Mouse (Mus musculus): Measurements from ENCODE around the gene Mtmr14. TPM values are rescaled to one million over a fixed set of nuclear protein-coding genes. Genes with fewer than 3 reads are reported as not detected.

Mtmr14 gene
- polyA plus RNA-seq, 1 experiment: 62.4 TPM

GRCm38 (mm10) chr6:113282101-113282802 is 44.6 kb downstream of the Mtmr14 start, which contains the start of gene Cpne9:
Gene Cpne9, plus strand, starts transcription at chr6:113282307.
- H3K27ac ChIP-seq (ENCODE audit: insufficient read depth, low read length): no peak within 1 kb of the TSS
- peak within 1 kb of the TSS; percentile 32 for H3K9ac ChIP-seq (ENCODE audit: low read depth, poor library complexity, severe bottlenecking)
- no peaks in the 10 kb centered on the region for H3K9me3 ChIP-seq (replicated peaks; ENCODE audit: control insufficient read depth, insufficient read depth, low read length, poor library complexity, severe bottlenecking)
- peaks cover 2% of the 10 kb centered on the region for H3K4me1 ChIP-seq (ENCODE audit: control insufficient read depth, insufficient read depth, low read length)
- H3K36me3 ChIP-seq (ENCODE audit: control insufficient read depth, insufficient read depth, low read length, poor library complexity, severe bottlenecking): no peaks in the 10 kb centered on the region
- TF ChIP-seq EP300 (IDR thresholded peaks at IDR 0.05; ENCODE audit: insufficient read depth, low read depth, low read length) (no peak), CTCF (IDR thresholded peaks at IDR 0.05; ENCODE audit: low read depth, low read length) (no peak), POLR2A (IDR thresholded peaks at IDR 0.05; ENCODE audit: insufficient read depth, low read length) (no peak)
- H3K4me3 ChIP-seq (ENCODE audit: low read depth, low read length): peak within 1 kb of the TSS; percentile 70
- no peaks in the 10 kb centered on the region for H3K27me3 ChIP-seq (ENCODE audit: control insufficient read depth, insufficient read depth, low read length, poor library complexity, severe bottlenecking)

DNA sequence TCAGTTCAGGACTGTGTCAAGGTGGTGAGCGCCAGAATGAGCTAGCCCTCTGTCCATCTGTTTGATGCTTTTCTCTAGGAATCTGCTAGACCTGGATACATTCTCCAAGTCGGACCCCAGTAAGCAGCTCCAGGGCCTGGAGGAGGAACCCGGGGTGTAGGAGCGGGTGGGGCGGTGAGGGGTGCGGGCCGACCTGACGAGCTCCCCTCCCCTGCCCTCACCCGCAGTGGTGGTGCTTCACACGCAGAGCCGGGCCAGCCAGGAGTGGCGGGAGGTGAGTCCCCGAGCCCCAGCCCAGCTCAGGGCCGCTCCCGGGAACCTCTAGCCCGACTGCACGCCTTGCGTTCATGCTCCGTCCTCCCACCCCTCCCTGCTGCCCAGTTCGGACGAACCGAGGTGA is 45.3 kb downstream of the Mtmr14 start:
- Histone ChIP-seq H3K4me3 (ENCODE audit: low read depth, low read length) (peak overlapping the region; percentile 70), H3K27me3 (ENCODE audit: control insufficient read depth, insufficient read depth, low read length, poor library complexity, severe bottlenecking) (no peaks in the 10 kb centered on the region)

GRCm38 (mm10) chr6:113283500-113283899 is 45.9 kb downstream of the Mtmr14 start:
- Histone ChIP-seq H3K27ac (ENCODE audit: insufficient read depth, low read length) (no peak overlapping the region), H3K4me1 (ENCODE audit: control insufficient read depth, insufficient read depth, low read length) (peaks cover 2% of the 10 kb centered on the region), H3K36me3 (ENCODE audit: control insufficient read depth, insufficient read depth, low read length, poor library complexity, severe bottlenecking) (no peaks in the 10 kb centered on the region), H3K27me3 (ENCODE audit: control insufficient read depth, insufficient read depth, low read length, poor library complexity, severe bottlenecking) (no peaks in the 10 kb centered on the region), H3K4me3 (ENCODE audit: low read depth, low read length) (peak overlapping the region; percentile 70), H3K9ac (ENCODE audit: low read depth, poor library complexity, severe bottlenecking) (peak overlapping the region; percentile 19; the same call in 1 of the 2 replicates), H3K9me3 (replicated peaks; ENCODE audit: control insufficient read depth, insufficient read depth, low read length, poor library complexity, severe bottlenecking) (no peaks in the 10 kb centered on the region)
- TF ChIP-seq POLR2A (IDR thresholded peaks at IDR 0.05; ENCODE audit: insufficient read depth, low read length): peak; percentile 55
- TF ChIP-seq EP300 (IDR thresholded peaks at IDR 0.05; ENCODE audit: insufficient read depth, low read depth, low read length): peak; percentile 70; the same call in 1 of the 2 replicates
- TF ChIP-seq CTCF (IDR thresholded peaks at IDR 0.05; ENCODE audit: low read depth, low read length): no peak

More for the DNA sequence above, 45.3 kb downstream of the Mtmr14 start:
- TF ChIP-seq CTCF (IDR thresholded peaks at IDR 0.05; ENCODE audit: low read depth, low read length) (no peak), POLR2A (IDR thresholded peaks at IDR 0.05; ENCODE audit: insufficient read depth, low read length) (no peak), EP300 (IDR thresholded peaks at IDR 0.05; ENCODE audit: insufficient read depth, low read depth, low read length) (no peak)
- Histone ChIP-seq H3K9me3 (replicated peaks; ENCODE audit: control insufficient read depth, insufficient read depth, low read length, poor library complexity, severe bottlenecking) (no peaks in the 10 kb centered on the region), H3K27ac (ENCODE audit: insufficient read depth, low read length) (no peak overlapping the region), H3K36me3 (ENCODE audit: control insufficient read depth, insufficient read depth, low read length, poor library complexity, severe bottlenecking) (no peaks in the 10 kb centered on the region), H3K9ac (ENCODE audit: low read depth, poor library complexity, severe bottlenecking) (peak overlapping the region; percentile 19; the same call in 1 of the 2 replicates), H3K4me1 (ENCODE audit: control insufficient read depth, insufficient read depth, low read length) (peaks cover 2% of the 10 kb centered on the region)

- Histone ChIP-seq H3K9ac (ENCODE audit: low read depth, poor library complexity, severe bottlenecking) (no peak overlapping the region), H3K27ac (ENCODE audit: insufficient read depth, low read length) (no peak overlapping the region), H3K27me3 (ENCODE audit: control insufficient read depth, insufficient read depth, low read length, poor library complexity, severe bottlenecking) (no peaks in the 10 kb centered on the region), H3K9me3 (replicated peaks; ENCODE audit: control insufficient read depth, insufficient read depth, low read length, poor library complexity, severe bottlenecking) (no peaks in the 10 kb centered on the region), H3K4me3 (ENCODE audit: low read depth, low read length) (no peak overlapping the region), H3K4me1 (ENCODE audit: control insufficient read depth, insufficient read depth, low read length) (peaks cover 2% of the 10 kb centered on the region), H3K36me3 (ENCODE audit: control insufficient read depth, insufficient read depth, low read length, poor library complexity, severe bottlenecking) (no peaks in the 10 kb centered on the region)
- TF ChIP-seq EP300 (IDR thresholded peaks at IDR 0.05; ENCODE audit: insufficient read depth, low read depth, low read length) (no peak), CTCF (IDR thresholded peaks at IDR 0.05; ENCODE audit: low read depth, low read length) (no peak), POLR2A (IDR thresholded peaks at IDR 0.05; ENCODE audit: insufficient read depth, low read length) (no peak)
These were observed 47.3 kb downstream of the Mtmr14 start for GRCm38 (mm10) chr6:113284931-113285330.

DNA sequence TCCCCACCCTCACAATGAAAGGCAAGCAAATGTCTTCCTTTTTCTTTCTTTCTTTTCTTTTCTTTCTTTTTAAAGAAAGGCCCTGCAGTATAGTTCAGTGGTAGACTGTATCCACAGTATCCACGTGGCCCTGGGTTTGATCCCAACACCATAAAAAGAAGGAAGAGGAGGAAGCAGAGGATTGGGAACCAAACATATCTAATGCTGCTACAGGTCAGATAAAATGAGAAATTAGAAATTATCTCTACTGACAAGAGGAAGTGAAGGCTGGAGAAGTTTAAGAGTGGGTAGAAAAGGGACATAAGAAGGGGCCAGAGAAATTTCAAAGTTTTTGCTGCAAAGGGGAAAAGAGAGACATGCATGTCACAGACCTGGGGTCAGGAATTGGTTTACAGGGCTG is 48.7 kb downstream of the Mtmr14 start:
- Histone ChIP-seq H3K27ac (ENCODE audit: insufficient read depth, low read length) (no peak overlapping the region), H3K9ac (ENCODE audit: low read depth, poor library complexity, severe bottlenecking) (no peak overlapping the region), H3K9me3 (replicated peaks; ENCODE audit: control insufficient read depth, insufficient read depth, low read length, poor library complexity, severe bottlenecking) (no peaks in the 10 kb centered on the region), H3K4me3 (ENCODE audit: low read depth, low read length) (no peak overlapping the region), H3K27me3 (ENCODE audit: control insufficient read depth, insufficient read depth, low read length, poor library complexity, severe bottlenecking) (no peaks in the 10 kb centered on the region), H3K4me1 (ENCODE audit: control insufficient read depth, insufficient read depth, low read length) (peaks cover 2% of the 10 kb centered on the region), H3K36me3 (ENCODE audit: control insufficient read depth, insufficient read depth, low read length, poor library complexity, severe bottlenecking) (no peaks in the 10 kb centered on the region)
- TF ChIP-seq POLR2A (IDR thresholded peaks at IDR 0.05; ENCODE audit: insufficient read depth, low read length): no peak
- no peak for TF ChIP-seq EP300 (IDR thresholded peaks at IDR 0.05; ENCODE audit: insufficient read depth, low read depth, low read length)
- no peak for TF ChIP-seq CTCF (IDR thresholded peaks at IDR 0.05; ENCODE audit: low read depth, low read length)

DNA sequence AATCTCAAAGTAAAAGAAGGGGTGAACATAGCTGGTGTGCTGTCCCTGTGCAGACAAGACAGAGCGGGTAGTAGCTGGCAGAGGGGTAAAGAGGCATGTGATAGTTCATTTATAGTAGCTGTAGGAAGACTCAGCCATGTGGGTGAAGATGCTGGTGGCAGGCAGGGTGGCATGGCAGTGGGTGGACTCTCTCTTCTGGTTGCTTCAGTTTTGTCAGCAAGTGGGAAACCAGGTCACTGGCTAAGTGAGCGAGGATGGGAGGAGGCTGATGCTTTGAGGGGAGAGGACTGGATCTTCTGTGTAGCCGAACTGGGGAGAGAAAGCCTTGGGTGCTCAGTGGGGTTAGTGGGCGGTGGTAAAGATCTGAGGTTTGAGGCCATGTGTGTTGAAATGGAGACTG is 49.6 kb downstream of the Mtmr14 start:
- Histone ChIP-seq H3K4me3 (ENCODE audit: low read depth, low read length) (no peak overlapping the region), H3K27me3 (ENCODE audit: control insufficient read depth, insufficient read depth, low read length, poor library complexity, severe bottlenecking) (no peaks in the 10 kb centered on the region), H3K36me3 (ENCODE audit: control insufficient read depth, insufficient read depth, low read length, poor library complexity, severe bottlenecking) (no peaks in the 10 kb centered on the region), H3K4me1 (ENCODE audit: control insufficient read depth, insufficient read depth, low read length) (peaks cover 2% of the 10 kb centered on the region), H3K27ac (ENCODE audit: insufficient read depth, low read length) (no peak overlapping the region), H3K9me3 (replicated peaks; ENCODE audit: control insufficient read depth, insufficient read depth, low read length, poor library complexity, severe bottlenecking) (no peaks in the 10 kb centered on the region), H3K9ac (ENCODE audit: low read depth, poor library complexity, severe bottlenecking) (no peak overlapping the region)
- no peak for TF ChIP-seq POLR2A (IDR thresholded peaks at IDR 0.05; ENCODE audit: insufficient read depth, low read length)
- TF ChIP-seq EP300 (IDR thresholded peaks at IDR 0.05; ENCODE audit: insufficient read depth, low read depth, low read length): no peak
- no peak for TF ChIP-seq CTCF (IDR thresholded peaks at IDR 0.05; ENCODE audit: low read depth, low read length)
